Mouse (Mus musculus) C2C12 (cell line): ENCODE results near the gene Rab21.

Experiments used
- CTCF ChIP-seq: IDR thresholded peaks from one replicate; pipeline ENCODE4 v1.5.1; 2011; ENCODE audit not compliant: control insufficient read depth, insufficient read depth, insufficient read length
- MAX ChIP-seq: IDR thresholded peaks from one replicate; pipeline ENCODE4 v1.6.1; 2011; ENCODE audit warnings: mild to moderate bottlenecking, control low read depth
- MYOD1 ChIP-seq: IDR thresholded peaks from one replicate; pipeline ENCODE4 v1.6.1; 2011; ENCODE audit warnings: low read depth; ENCODE audit not compliant: control insufficient read depth, insufficient read length
- MYOG ChIP-seq: IDR thresholded peaks from one replicate; pipeline ENCODE4 v1.6.1; 2011; ENCODE audit not compliant: control insufficient read depth, insufficient read length; ENCODE audit errors: extremely low read depth
- USF1 ChIP-seq: IDR thresholded peaks from one replicate; pipeline ENCODE4 v1.6.1; 2011; ENCODE audit warnings: low read depth, mild to moderate bottlenecking, control low read depth, moderate library complexity

DNA sequence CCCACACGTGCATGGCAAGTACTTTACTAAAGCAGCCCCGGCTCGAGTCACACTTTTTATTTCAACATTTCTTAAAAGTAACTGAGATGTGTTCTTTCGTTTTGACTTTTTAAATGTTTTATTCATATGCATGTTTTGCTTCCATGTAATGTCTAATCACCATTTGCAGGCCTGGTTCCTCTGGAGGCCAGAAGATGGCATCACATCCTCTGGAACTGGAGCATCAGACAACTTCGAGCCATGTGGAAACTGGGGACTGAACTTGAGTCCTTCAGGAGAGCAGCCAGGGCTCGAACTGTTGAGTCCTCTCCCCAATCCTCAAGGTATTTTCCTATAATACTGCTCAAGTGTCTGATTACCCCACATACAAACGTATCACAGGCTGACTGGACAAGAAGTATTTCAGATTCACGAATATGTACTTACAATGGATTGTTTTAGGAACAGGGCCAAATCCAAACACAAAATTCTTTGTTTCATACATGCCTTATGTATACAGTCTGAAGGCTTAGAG is 74.3 kb downstream of the Rab21 start:
- TF ChIP-seq CTCF = no peak
- TF ChIP-seq MYOG = no peak
- no peak for TF ChIP-seq MAX
- no peak for TF ChIP-seq USF1
- TF ChIP-seq MYOD1 = no peak
